ENCODE assay signal across 9 mouse cellular contexts in genomic region chr2:167948557-167948956, GRCm38 (mm10). TPM values are rescaled to one million over a fixed set of nuclear protein-coding genes. Genes with fewer than 3 reads are reported as not detected.
DNase-seq lines count a peak whose midpoint lies in the region; ATAC-seq and TF ChIP-seq lines count a peak whose summit lies in the region.
"Had no signal": no experiment of that assay in that cellular context is flagged by ENCODE, and none has a peak within 500 bp of the region (broad histone marks: within the 10 kb centered on the region; RNA-seq: fewer than 3 reads in every experiment).

No protein-coding gene starts in this region.

- H3K27ac ChIP-seq in hindbrain, embryonic 13.5 days: 0 out of 2 replicates have a peak overlapping the region, but pooled peaks have one; percentile 20
- no peak overlapping the region for H3K27ac ChIP-seq in hindbrain, embryonic 11.5 days (ENCODE audit: low read depth, low read length)
- H3K27ac ChIP-seq in spleen, adult 2 months (ENCODE audit: insufficient read depth, low read length): peak overlapping the region; percentile 59
- peak overlapping the region; percentile 20 for H3K27ac ChIP-seq in liver, embryonic 12.5 days

- no peak overlapping the region for H3K9ac ChIP-seq in hindbrain, embryonic 13.5 days
- no peak overlapping the region for H3K9ac ChIP-seq in hindbrain, embryonic 11.5 days (ENCODE audit: low read depth, low read length)
- no peak overlapping the region for H3K9ac ChIP-seq in liver, embryonic 12.5 days

- no peak for DNase-seq in hindbrain, embryonic 11.5 days (ENCODE audit: low spot score)
- no peak for DNase-seq in spleen, adult 2 months (ENCODE audit: low read depth in 1 of 2, low spot score in 2 of 2)
- no peak for DNase-seq in spleen, postnatal 36 days (ENCODE audit: low spot score in 2 of 2)
- no peak for DNase-seq in cerebellum, adult 9-11 months
- no peak for DNase-seq in layer of hippocampus, adult 11-12 months (ENCODE audit: low spot score)
- DNase-seq: gastrocnemius, postnatal 14 days; retina, postnatal 1 day had no signal

- no peak overlapping the region for H3K4me2 ChIP-seq in hindbrain, embryonic 13.5 days
- H3K4me2 ChIP-seq in hindbrain, embryonic 11.5 days (replicated peaks; ENCODE audit: low read depth, low read length): no peak overlapping the region
- no peak overlapping the region for H3K4me2 ChIP-seq in liver, embryonic 12.5 days

- H3K9me3 ChIP-seq in hindbrain, embryonic 13.5 days: no peaks in the 10 kb centered on the region
- no peaks in the 10 kb centered on the region for H3K9me3 ChIP-seq in hindbrain, embryonic 11.5 days (ENCODE audit: control insufficient read depth, low read length)
- H3K9me3 ChIP-seq in liver, embryonic 12.5 days (replicated peaks): no peaks in the 10 kb centered on the region

- ATAC-seq in hindbrain, embryonic 13.5 days (ENCODE audit: low FRiP score): no peak
- ATAC-seq in hindbrain, embryonic 11.5 days (ENCODE audit: low FRiP score): no peak
- no peak for ATAC-seq in liver, embryonic 12.5 days

- H3K27me3 ChIP-seq in hindbrain, embryonic 13.5 days: no peaks in the 10 kb centered on the region
- H3K27me3 ChIP-seq in hindbrain, embryonic 11.5 days (ENCODE audit: control insufficient read depth, insufficient read depth, low read length): no peaks in the 10 kb centered on the region
- no peaks in the 10 kb centered on the region for H3K27me3 ChIP-seq in spleen, adult 2 months (ENCODE audit: control insufficient read depth, insufficient read depth, low read length)
- no peaks in the 10 kb centered on the region for H3K27me3 ChIP-seq in liver, embryonic 12.5 days (replicated peaks)

- no peak for TF ChIP-seq POLR2A in spleen, adult 2 months (IDR thresholded peaks at IDR 0.05; ENCODE audit: low read depth, low read length)

- H3K4me1 ChIP-seq in hindbrain, embryonic 13.5 days (replicated peaks): peaks cover 62% of the 10 kb centered on the region
- peaks cover 4% of the 10 kb centered on the region; the same call in 1 of the 2 replicates for H3K4me1 ChIP-seq in hindbrain, embryonic 11.5 days (replicated peaks; ENCODE audit: control insufficient read depth, insufficient read depth, low read length)
- H3K4me1 ChIP-seq in spleen, adult 2 months (ENCODE audit: control insufficient read depth, insufficient read depth, insufficient read length): peaks cover 64% of the 10 kb centered on the region; the same call in 1 of the 2 replicates
- peaks cover 72% of the 10 kb centered on the region for H3K4me1 ChIP-seq in liver, embryonic 12.5 days

- 81% methylated on average over 13 of the region's 13 CpGs for WGBS in hindbrain, embryonic 13.5 days
- WGBS in hindbrain, embryonic 11.5 days: 89% methylated on average over 13 of the region's 13 CpGs
- 66% methylated on average over 13 of the region's 13 CpGs for WGBS in spleen, adult 2 months
- 59% methylated on average over 13 of the region's 13 CpGs for WGBS in liver, embryonic 12.5 days (ENCODE audit: insufficient replicate concordance)

- no peak for TF ChIP-seq CTCF in spleen, adult 2 months (IDR thresholded peaks at IDR 0.05; ENCODE audit: extremely low read depth, insufficient read depth, insufficient read length, insufficient replicate concordance)

- no peaks in the 10 kb centered on the region for H3K36me3 ChIP-seq in hindbrain, embryonic 13.5 days
- H3K36me3 ChIP-seq in hindbrain, embryonic 11.5 days (ENCODE audit: control insufficient read depth, insufficient read depth, low read length): no peaks in the 10 kb centered on the region
- no peaks in the 10 kb centered on the region for H3K36me3 ChIP-seq in spleen, adult 2 months (ENCODE audit: control insufficient read depth, insufficient read depth, low read length)
- no peaks in the 10 kb centered on the region for H3K36me3 ChIP-seq in liver, embryonic 12.5 days

- H3K4me3 ChIP-seq in hindbrain, embryonic 13.5 days: no peak overlapping the region
- H3K4me3 ChIP-seq in hindbrain, embryonic 11.5 days (ENCODE audit: low read depth, low read length): no peak overlapping the region
- no peak overlapping the region for H3K4me3 ChIP-seq in spleen, adult 2 months (ENCODE audit: extremely low read depth, insufficient read depth, insufficient read length)
- H3K4me3 ChIP-seq in liver, embryonic 12.5 days: no peak overlapping the region

RNA-seq across cellular contexts. Expression of gene Ptpn1, which starts 16.7 kb away (rescaled TPM):
- 96.3 and 98.0 TPM in 2 replicates for polyA plus RNA-seq in hindbrain, embryonic 13.5 days (2015; fragmentation: Nextera tagmentation; extraction: Ambion mirVana)
- 81.9 and 90.3 TPM in 2 replicates for polyA plus RNA-seq in hindbrain, embryonic 11.5 days (2014; fragmentation: Nextera tagmentation; extraction: Ambion mirVana)
- 83.8 and 110 TPM in 2 replicates for polyA plus RNA-seq in spleen, adult 2 months (2012; rRNA removed)
- polyA plus RNA-seq in liver, embryonic 12.5 days (2016; fragmentation: Nextera tagmentation; extraction: Ambion mirVana): 38.4 and 39.2 TPM in 2 replicates
